Mouse (Mus musculus) C2C12 (cell line): Measurements from ENCODE around the gene Nkx6-1. TPM values are rescaled to one million over a fixed set of nuclear protein-coding genes. Genes with fewer than 3 reads are reported as not detected.

ENCODE experiments used
- H3K27me3 ChIP-seq: one replicate; pipeline ENCODE4 v1.6.1; 2011; ENCODE audit not compliant: control insufficient read depth, insufficient read depth, insufficient read length
- H3K36me3 ChIP-seq: one replicate; pipeline ENCODE4 v1.6.1; 2011; ENCODE audit not compliant: control insufficient read depth, insufficient read depth
- H3K4me3 ChIP-seq: one replicate; pipeline ENCODE4 v1.5.1; 2011; ENCODE audit warnings: mild to moderate bottlenecking, control low read depth; ENCODE audit not compliant: poor library complexity, insufficient read depth, severe bottlenecking
- H3K79me2 ChIP-seq: one replicate; pipeline ENCODE4 v1.6.1; 2011; ENCODE audit not compliant: control insufficient read depth, insufficient read depth
- H3K79me3 ChIP-seq: one replicate; pipeline ENCODE4 v1.6.1; 2011; ENCODE audit warnings: low read depth, control low read depth
- H3ac ChIP-seq: one replicate; pipeline ENCODE3; 2011; ENCODE audit warnings: low read depth; ENCODE audit not compliant: control insufficient read depth, insufficient read length
- CEBPB ChIP-seq: IDR thresholded peaks from one replicate; pipeline ENCODE4 v1.6.1; 2011; ENCODE audit warnings: low read depth, mild to moderate bottlenecking, control low read depth, moderate library complexity
- CTCF ChIP-seq: IDR thresholded peaks from one replicate; pipeline ENCODE4 v1.5.1; 2011; ENCODE audit not compliant: control insufficient read depth, insufficient read depth, insufficient read length
- FOSL1 ChIP-seq: IDR thresholded peaks from one replicate; pipeline ENCODE4 v1.8.0; 2011; ENCODE audit warnings: mild to moderate bottlenecking, low read length; ENCODE audit not compliant: poor library complexity, insufficient read depth, severe bottlenecking
- MAX ChIP-seq: IDR thresholded peaks from one replicate; pipeline ENCODE4 v1.6.1; 2011; ENCODE audit warnings: mild to moderate bottlenecking, control low read depth
- MYOD1 ChIP-seq: IDR thresholded peaks from one replicate; pipeline ENCODE4 v1.6.1; 2011; ENCODE audit warnings: low read depth; ENCODE audit not compliant: control insufficient read depth, insufficient read length
- MYOG ChIP-seq: IDR thresholded peaks from one replicate; pipeline ENCODE4 v1.6.1; 2011; ENCODE audit not compliant: control insufficient read depth, insufficient read length; ENCODE audit errors: extremely low read depth
- USF1 ChIP-seq: IDR thresholded peaks from one replicate; pipeline ENCODE4 v1.6.1; 2011; ENCODE audit warnings: low read depth, mild to moderate bottlenecking, control low read depth, moderate library complexity
- polyA plus RNA-seq: library from polyadenylated mRNA; unstranded; fragments of >200 nt; fragmentation: generic; extraction: Trizol; gene quantifications from one replicate; pipeline ENCODE4 v1.2.1, GENCODE M21; 2012; ENCODE audit warnings: missing spikeins

Nkx6-1 gene
- polyA plus RNA-seq, 1 experiment: not detected

GRCm38 (mm10) chr5:101638101-101638500 is 26.7 kb downstream of the Nkx6-1 start:
- H3K4me3 ChIP-seq: no peak overlapping the region
- H3K79me3 ChIP-seq: no peaks in the 10 kb centered on the region
- H3K36me3 ChIP-seq: no peaks in the 10 kb centered on the region
- no peak for TF ChIP-seq MYOD1
- no peak for TF ChIP-seq MAX
- TF ChIP-seq CTCF: no peak
- no peak for TF ChIP-seq USF1
- TF ChIP-seq MYOG: no peak
- TF ChIP-seq CEBPB: no peak
- no peak for TF ChIP-seq FOSL1
- H3K27me3 ChIP-seq: no peaks in the 10 kb centered on the region
- no peak overlapping the region for H3ac ChIP-seq
- H3K79me2 ChIP-seq: no peaks in the 10 kb centered on the region

Other genes starting within 250 kb of the Nkx6-1 start
- gene Cds1, start 100.1 kb upstream of the Nkx6-1 start, polyA plus RNA-seq: not detected